Mouse (Mus musculus) frontal cortex, postnatal 10 days (tissue): ENCODE data around the gene Cyp2d22.
"Not testable (repeated sequence)": the region's sequence is repeated elsewhere in the genome, so short reads cannot be mapped to it uniquely, and the experiment has no call there.

Source experiments
- DNase-seq, 2 experiments: peaks; one replicate each; pipeline ENCODE4 v3.0.0; 2022; ENCODE audit warnings: low spot score in 2 of 2, mixed read lengths in 1 of 2

Gene Cyp2d22

GRCm38 (mm10) chr15:82379871-82380713 lies at the start of gene Cyp2d22:
Gene Cyp2d22, minus strand, starts transcription at chr15:82380260.
- DNase-seq, result peak in 1 of 2 experiments; percentile 26

GRCm38 (mm10) chr15:82423471-82423870 lies 43.4 kb upstream of the Cyp2d22 start:
- DNase-seq, result no peak

- DNase-seq, result no peak
These were observed 42.9 kb upstream of the Cyp2d22 start for GRCm38 (mm10) chr15:82422935-82423334.

DNA sequence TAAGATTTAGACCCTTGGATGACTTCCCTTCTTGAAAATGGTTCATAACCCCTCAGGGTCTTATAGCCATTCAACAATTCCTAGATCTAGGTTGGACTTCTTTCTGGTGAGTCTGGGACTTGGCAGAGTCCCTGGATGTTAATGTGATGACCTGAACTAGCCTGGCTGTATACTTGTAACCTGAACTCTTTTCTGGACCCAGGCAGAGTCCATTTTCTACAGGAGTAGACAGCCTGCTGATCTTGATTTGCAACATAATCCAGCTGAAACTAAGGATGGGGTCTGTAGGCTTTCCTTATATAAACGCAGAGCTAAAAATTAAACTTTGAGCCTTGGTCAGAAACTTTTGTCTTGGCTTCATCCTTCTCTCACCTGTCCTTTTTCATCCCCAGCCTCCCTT lies 38.6 kb upstream of the Cyp2d22 start:
- no peak for DNase-seq

GRCm38 (mm10) chr15:82416797-82417789 lies 37.0 kb upstream of the Cyp2d22 start:
- DNase-seq, result peak; percentile 66 to 80

DNA sequence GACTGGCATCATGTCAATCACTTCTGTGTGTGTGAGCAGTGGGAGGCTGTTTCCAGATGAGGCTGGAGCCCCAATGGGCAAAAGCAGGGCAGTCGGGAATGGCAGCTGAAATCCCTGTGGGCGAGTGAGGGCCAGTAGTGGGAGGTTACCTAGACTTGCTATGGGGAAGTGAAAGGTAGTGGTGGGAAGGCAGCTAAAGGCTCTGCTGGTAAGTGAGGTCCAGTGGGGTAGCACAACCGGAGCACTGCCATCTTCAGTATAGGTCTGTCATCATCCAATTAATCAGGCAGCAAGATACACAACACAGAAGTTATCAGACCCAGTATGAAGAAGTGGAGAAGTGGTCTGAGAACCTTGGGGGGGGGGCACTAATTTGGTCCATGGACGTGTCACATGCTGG lies 27.5 kb upstream of the Cyp2d22 start:
- DNase-seq, result no peak

- no peak for DNase-seq
These were observed 26.9 kb upstream of the Cyp2d22 start, which contains the start of gene Cyp2d10 for GRCm38 (mm10) chr15:82406981-82407380. Gene Cyp2d10, minus strand, starts transcription at chr15:82407195.

- DNase-seq, result no peak
These were observed 24.1 kb upstream of the Cyp2d22 start for GRCm38 (mm10) chr15:82404163-82404562.

GRCm38 (mm10) chr15:82403606-82404005 lies 23.5 kb upstream of the Cyp2d22 start:
- no peak for DNase-seq

- no peak for DNase-seq
These were observed 22.7 kb upstream of the Cyp2d22 start for GRCm38 (mm10) chr15:82402741-82403140.

DNA sequence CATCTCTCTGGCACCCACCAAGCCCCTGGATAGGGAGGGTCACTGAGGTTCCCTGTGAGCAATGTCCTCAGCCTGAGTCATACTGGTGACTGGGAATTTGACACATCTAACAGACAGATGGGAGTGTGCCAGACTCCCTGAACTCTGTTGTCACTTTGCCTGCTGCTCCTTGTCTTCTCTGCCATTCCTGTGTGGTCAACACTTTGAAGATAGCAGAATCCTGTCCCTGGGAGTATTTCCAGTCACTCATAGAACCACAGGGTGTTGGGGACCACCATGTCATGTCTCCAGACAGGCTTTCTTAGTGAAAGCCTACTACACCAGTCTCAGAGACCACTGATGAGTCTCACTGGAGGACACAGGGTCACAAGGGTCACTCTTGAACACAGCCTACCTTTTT lies 22.0 kb upstream of the Cyp2d22 start:
- no peak for DNase-seq

DNA sequence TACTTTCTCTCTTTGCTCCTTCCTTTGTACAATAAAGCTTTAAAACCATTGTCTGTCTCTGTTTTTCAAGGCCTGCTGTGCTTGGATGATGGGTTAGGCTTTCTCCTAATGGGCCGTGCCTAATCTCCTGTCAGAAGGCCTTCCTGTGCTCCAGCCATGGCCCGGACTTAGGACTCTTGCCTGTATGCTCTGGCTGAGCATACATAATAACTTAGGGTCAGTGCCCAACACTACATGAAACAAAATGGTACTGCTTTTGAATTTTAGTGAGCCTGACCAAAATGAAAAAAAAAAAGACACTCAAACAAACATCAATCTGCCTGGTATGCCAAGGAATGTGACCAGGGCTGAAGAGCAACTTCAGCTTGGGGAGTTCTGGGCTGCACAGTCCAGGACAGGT lies 21.5 kb upstream of the Cyp2d22 start:
- DNase-seq, result no peak

DNA sequence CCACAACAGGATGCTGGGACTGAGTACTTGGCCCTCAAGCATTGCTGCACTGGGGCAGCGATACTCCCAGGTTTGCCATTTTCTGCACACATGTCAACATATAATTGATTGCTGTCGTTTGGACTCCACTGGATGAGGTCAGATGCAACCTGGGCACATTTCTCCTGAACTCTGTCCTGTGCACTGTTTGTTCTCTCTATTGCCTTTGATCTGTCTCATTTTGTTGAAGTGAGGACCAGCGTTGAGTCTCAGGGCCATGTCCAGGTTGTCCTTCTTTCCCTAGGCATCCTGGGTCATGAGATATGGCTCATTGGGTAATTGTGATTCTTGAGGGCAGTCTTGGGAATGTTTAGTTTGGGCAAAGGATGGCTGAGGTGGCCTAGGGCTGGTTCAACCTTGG lies 15.9 kb upstream of the Cyp2d22 start:
- DNase-seq, result not testable (repeated sequence)

DNA sequence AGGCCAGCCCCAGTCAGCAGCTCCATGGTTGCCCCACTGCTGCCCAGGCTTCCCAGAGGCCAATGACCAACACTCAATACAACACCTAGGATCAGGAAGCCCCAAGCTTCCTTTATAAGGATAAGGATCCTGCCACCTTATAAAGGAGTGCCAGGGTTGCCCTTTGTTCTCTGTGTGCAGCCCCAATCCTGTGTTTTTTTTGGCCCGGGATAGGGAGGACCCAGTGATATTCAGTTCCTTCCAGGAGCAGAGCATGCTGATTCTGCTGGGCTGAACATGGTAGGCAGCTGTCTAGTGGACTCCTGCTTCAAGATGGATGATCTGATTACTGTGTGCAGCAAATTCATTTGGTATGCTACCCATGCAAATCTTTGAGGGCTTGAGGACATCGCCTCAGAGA lies 13.9 kb upstream of the Cyp2d22 start, which contains the start of gene Cyp2d11:
Cyp2d11 (minus strand) TSS at position 101 of the 400 bp plus-strand sequence.
- not testable (repeated sequence) for DNase-seq

GRCm38 (mm10) chr15:82389916-82390315 lies 9.9 kb upstream of the Cyp2d22 start:
- not testable (repeated sequence) for DNase-seq

GRCm38 (mm10) chr15:82385729-82386128 lies 5.7 kb upstream of the Cyp2d22 start:
- DNase-seq, result no peak

GRCm38 (mm10) chr15:82382441-82382840 lies 2.4 kb upstream of the Cyp2d22 start:
- no peak for DNase-seq

DNA sequence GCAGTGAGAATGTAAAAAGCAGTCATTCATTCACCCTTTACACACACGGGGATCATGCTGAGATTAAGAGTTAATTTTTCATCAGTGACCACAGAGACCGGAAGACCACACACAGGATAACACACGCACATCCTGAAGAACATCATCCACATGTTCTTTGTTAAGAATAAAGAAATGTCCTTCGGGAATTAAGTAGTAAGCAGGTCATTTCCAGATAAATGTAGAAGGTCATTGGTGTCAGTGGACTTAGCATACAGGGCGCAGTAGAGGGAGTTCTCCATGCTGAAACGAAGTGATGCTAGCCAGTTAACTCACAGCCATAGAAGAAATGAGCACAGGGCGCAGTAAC lies 628 bp upstream of the Cyp2d22 start:
- no peak for DNase-seq

DNA sequence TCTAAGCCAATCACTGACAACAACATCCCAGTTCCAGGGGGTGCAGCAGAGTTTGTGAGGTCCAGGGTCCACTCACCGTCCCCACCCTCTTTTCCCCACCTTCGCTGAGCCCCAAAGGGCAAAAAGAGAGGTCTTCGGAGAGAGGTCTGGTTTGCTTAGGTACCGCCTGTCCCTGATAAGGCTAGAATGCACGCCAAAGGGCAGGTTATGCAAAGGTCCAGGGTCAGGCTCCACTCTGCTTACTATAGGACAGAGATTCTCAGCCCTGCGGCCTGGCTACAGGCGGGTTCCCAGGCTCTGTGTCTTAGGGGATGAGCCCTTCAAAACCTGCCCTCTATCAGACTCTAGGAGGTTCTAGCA lies 569 bp downstream of the Cyp2d22 start:
- DNase-seq, result no peak

DNA sequence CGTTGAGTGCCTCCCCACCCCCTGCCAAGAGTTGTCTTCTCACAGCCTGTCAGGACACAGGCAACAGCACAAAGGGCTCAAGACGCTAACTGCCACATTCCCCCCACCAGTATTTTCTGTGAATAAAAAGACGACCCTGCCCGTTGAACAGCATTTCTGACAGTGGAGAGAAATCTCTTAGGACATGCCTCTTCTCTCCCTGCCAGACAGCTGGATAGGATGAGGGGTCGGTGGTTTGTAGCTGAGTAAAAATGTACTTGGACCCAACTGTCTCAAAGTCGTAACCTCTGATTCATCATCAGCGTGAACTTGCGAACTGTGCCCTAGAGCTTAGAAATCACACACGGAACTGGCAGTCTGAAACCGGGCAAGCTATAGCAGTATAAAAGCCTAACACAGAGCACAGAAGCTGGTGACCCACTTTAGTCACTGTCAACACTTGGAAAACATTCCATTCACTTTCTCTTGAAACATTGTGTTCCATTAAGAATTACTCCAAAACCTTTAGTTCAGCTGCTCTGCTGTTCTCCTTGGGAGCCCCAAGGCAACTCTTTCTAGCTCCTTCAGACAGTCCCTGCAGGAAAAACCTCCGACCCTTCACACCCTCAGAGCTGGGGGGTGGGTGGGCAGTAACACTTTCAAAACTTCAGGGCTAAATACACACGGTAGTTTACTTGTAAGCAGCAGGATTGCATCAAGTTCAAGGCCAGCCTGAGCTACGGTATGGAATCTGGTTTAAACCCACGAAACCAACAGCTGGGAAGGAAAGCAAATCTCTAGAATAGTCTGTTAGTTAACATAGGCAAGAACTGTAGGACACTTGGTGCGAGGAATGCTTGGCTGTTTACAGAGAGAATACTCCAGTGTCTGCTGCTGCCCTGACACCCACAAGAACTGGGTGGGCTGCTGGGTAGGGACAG lies 1.5 kb downstream of the Cyp2d22 start:
- DNase-seq, result no peak

DNA sequence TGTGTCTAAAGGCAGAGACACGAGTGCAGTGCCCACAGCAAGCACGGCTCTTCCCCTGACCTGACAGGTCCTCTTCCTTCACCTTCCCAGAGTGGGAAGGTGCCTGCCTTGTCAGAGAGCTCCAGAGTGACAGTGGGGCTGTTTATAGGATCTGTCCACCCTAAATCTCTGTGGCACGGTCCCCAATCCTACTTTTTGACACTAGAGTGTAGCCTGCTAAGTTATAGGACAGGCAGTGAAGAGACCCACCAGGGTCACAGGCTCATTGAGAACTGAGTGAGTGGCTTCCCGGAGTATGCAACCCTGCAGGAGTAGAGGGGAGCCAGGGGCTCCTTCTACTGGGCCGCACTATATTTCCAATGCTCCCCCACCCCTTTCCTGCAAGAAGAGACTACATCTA lies 2.4 kb downstream of the Cyp2d22 start:
- no peak for DNase-seq
